7 mouse cellular contexts compared by ENCODE assay signal in the genomic region with DNA sequence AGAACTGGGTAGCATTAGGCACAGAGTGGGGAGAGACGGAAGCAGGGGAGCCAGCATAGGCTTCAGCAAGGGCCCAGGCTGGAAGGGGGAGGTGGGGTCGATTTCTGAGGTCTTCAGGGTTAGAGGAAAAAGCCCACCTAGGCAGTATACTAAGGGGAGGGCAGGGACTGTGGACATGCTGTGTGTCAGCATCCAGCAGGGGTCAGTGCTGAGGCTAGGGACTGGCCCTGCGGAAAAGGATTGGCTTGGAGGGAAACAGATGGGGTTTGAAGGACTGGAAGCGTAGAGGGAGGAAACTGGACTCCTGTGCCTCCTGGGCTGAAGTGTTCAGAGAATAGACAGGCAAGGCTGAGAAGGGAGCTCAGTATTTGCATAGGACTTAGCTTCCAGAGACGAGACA.
DNase-seq lines count a peak whose midpoint lies in the region; ATAC-seq and TF ChIP-seq lines count a peak whose summit lies in the region.

No protein-coding gene starts in this region.

- DNase-seq in MEL-GATA-1-ER (ENCODE audit: extremely low read depth, low read depth): peak; percentile 6
- peak; percentile 51 for DNase-seq in embryo, embryonic 11.5 days (ENCODE audit: low read depth, low spot score)
- no peak for DNase-seq in heart, embryonic 10.5 days (ENCODE audit: low spot score)

- peaks cover 51% of the 10 kb centered on the region for H3K79me2 ChIP-seq in C2C12 (ENCODE audit: control insufficient read depth, insufficient read depth)

- no peak overlapping the region for H3K9ac ChIP-seq in kidney, embryonic 16.5 days (replicated peaks; ENCODE audit: low read length)
- H3K9ac ChIP-seq in stomach, embryonic 16.5 days (ENCODE audit: low read length): no peak overlapping the region

- peak overlapping the region; percentile 19 for H3ac ChIP-seq in C2C12 (ENCODE audit: control insufficient read depth, insufficient read length, low read depth)

- peak; percentile 76 for TF ChIP-seq CTCF in C2C12 (IDR thresholded peaks at IDR 0.05; ENCODE audit: control insufficient read depth, insufficient read depth, insufficient read length)

- H3K4me3 ChIP-seq in C2C12 (ENCODE audit: insufficient read depth, poor library complexity, severe bottlenecking): no peak overlapping the region
- H3K4me3 ChIP-seq in heart, embryonic 10.5 days: no peak overlapping the region
- no peak overlapping the region for H3K4me3 ChIP-seq in kidney, embryonic 16.5 days (ENCODE audit: low read length)
- no peak overlapping the region for H3K4me3 ChIP-seq in stomach, embryonic 16.5 days (replicated peaks; ENCODE audit: low read length)

- peak; percentile 47 for ATAC-seq in kidney, embryonic 16.5 days (ENCODE audit: low FRiP score, low TSS enrichment)
- ATAC-seq in megakaryocyte, adult 5-6 weeks (ENCODE audit: poor library complexity, severe bottlenecking): peak; percentile 78
- 0 out of 2 replicates have a peak, but pooled peaks have one; percentile 9 for ATAC-seq in stomach, embryonic 16.5 days (ENCODE audit: insufficient read depth, low FRiP score)

- no peak overlapping the region for H3K4me2 ChIP-seq in kidney, embryonic 16.5 days (replicated peaks; ENCODE audit: low read depth, low read length)
- H3K4me2 ChIP-seq in stomach, embryonic 16.5 days (ENCODE audit: low read depth, low read length): no peak overlapping the region

- H3K4me1 ChIP-seq in heart, embryonic 10.5 days: peaks cover 18% of the 10 kb centered on the region
- H3K4me1 ChIP-seq in kidney, embryonic 16.5 days (ENCODE audit: insufficient read depth, low read length): peaks cover 46% of the 10 kb centered on the region
- peaks cover 24% of the 10 kb centered on the region for H3K4me1 ChIP-seq in stomach, embryonic 16.5 days (ENCODE audit: control insufficient read depth, insufficient read depth, low read length)

- H3K27ac ChIP-seq in heart, embryonic 10.5 days: peak overlapping the region; percentile 64; the same call in 1 of the 2 replicates
- peak overlapping the region; percentile 84 for H3K27ac ChIP-seq in kidney, embryonic 16.5 days (ENCODE audit: low read length)
- peak overlapping the region; percentile 76 for H3K27ac ChIP-seq in stomach, embryonic 16.5 days (ENCODE audit: low read length)

- H3K36me3 ChIP-seq in C2C12 (ENCODE audit: control insufficient read depth, insufficient read depth): peaks cover 62% of the 10 kb centered on the region
- peaks cover 7% of the 10 kb centered on the region for H3K36me3 ChIP-seq in heart, embryonic 10.5 days
- no peaks in the 10 kb centered on the region for H3K36me3 ChIP-seq in kidney, embryonic 16.5 days (ENCODE audit: insufficient read depth, low read length)
- no peaks in the 10 kb centered on the region for H3K36me3 ChIP-seq in stomach, embryonic 16.5 days (ENCODE audit: control insufficient read depth, insufficient read depth, low read length)

- peaks cover 16% of the 10 kb centered on the region for H3K79me3 ChIP-seq in C2C12 (ENCODE audit: low read depth)

- WGBS in heart, embryonic 10.5 days: 32% methylated on average over 5 of the region's 5 CpGs
- WGBS in kidney, embryonic 16.5 days: 29% methylated on average over 5 of the region's 5 CpGs
- 36% methylated on average over 5 of the region's 5 CpGs for WGBS in stomach, embryonic 16.5 days

- H3K9me3 ChIP-seq in heart, embryonic 10.5 days: no peaks in the 10 kb centered on the region
- H3K9me3 ChIP-seq in kidney, embryonic 16.5 days (ENCODE audit: low read length): no peaks in the 10 kb centered on the region
- H3K9me3 ChIP-seq in stomach, embryonic 16.5 days (replicated peaks; ENCODE audit: control insufficient read depth, low read length): no peaks in the 10 kb centered on the region

- H3K27me3 ChIP-seq in C2C12 (ENCODE audit: control insufficient read depth, insufficient read depth, insufficient read length): no peaks in the 10 kb centered on the region
- 0 out of 2 replicates have a peak, but pooled peaks cover 4% of the 10 kb centered on the region for H3K27me3 ChIP-seq in heart, embryonic 10.5 days (ENCODE audit: insufficient read depth, poor library complexity, severe bottlenecking)
- H3K27me3 ChIP-seq in kidney, embryonic 16.5 days (ENCODE audit: insufficient read depth, low read length): no peaks in the 10 kb centered on the region
- no peaks in the 10 kb centered on the region for H3K27me3 ChIP-seq in stomach, embryonic 16.5 days (ENCODE audit: control insufficient read depth, insufficient read depth, low read length)

TF ChIP-seq in C2C12, 6 proteins besides CTCF, POLR2A, EP300 and RAD21:
- no peak for TF ChIP-seq MYOG (IDR thresholded peaks at IDR 0.05; ENCODE audit: control insufficient read depth, extremely low read depth, insufficient read length)
- TF ChIP-seq MYOD1 (IDR thresholded peaks at IDR 0.05; ENCODE audit: control insufficient read depth, insufficient read length, low read depth): no peak
- no peak for TF ChIP-seq USF1 (IDR thresholded peaks at IDR 0.05; ENCODE audit: low read depth)
TF ChIP-seq in C2C12: peak in this region for 0.

Comparison
In these comparisons a context has a peak if more than half of its experiments do, and no peak if none do; other contexts are left out.
1. ATAC-seq: peak in every context shown above with its lines; median percentile 78 in megakaryocyte, adult 5-6 weeks; 47 in kidney, embryonic 16.5 days; 9 in stomach, embryonic 16.5 days.